20 mouse cellular contexts compared by ENCODE assay signal in genomic region chr17:66879151-66879550, GRCm38 (mm10).
A peak's percentile ranks its signal among the peaks of the same experiment; 100 is the strongest.
DNase-seq lines count a peak whose midpoint lies in the region; ATAC-seq and TF ChIP-seq lines count a peak whose summit lies in the region.
"Had no signal": no experiment of that assay in that cellular context is flagged by ENCODE, and none has a peak within 500 bp of the region (broad histone marks: within the 10 kb centered on the region; RNA-seq: fewer than 3 reads in every experiment).

No protein-coding gene starts in this region.

- no peak overlapping the region for H3K9ac ChIP-seq in liver, adult 2 months (ENCODE audit: low read depth, low read length)
- no peak overlapping the region for H3K9ac ChIP-seq in liver, embryonic 12.5 days
- H3K9ac ChIP-seq in midbrain, embryonic 11.5 days (ENCODE audit: low read length): no peak overlapping the region
- no peak overlapping the region for H3K9ac ChIP-seq in midbrain, embryonic 16.5 days (ENCODE audit: low read depth, low read length)
- H3K9ac ChIP-seq: embryonic facial prominence, embryonic 12.5 days; forebrain, embryonic 13.5 days; forebrain, embryonic 15.5 days; forebrain, postnatal 0 days had no signal

- no peaks in the 10 kb centered on the region for H3K9me3 ChIP-seq in liver, embryonic 12.5 days (replicated peaks)
- H3K9me3 ChIP-seq in midbrain, embryonic 11.5 days (ENCODE audit: control insufficient read depth, low read length): no peaks in the 10 kb centered on the region
- no peaks in the 10 kb centered on the region for H3K9me3 ChIP-seq in midbrain, embryonic 16.5 days (replicated peaks; ENCODE audit: control insufficient read depth, low read length, poor library complexity, severe bottlenecking)
- H3K9me3 ChIP-seq: embryonic facial prominence, embryonic 10.5 days; embryonic facial prominence, embryonic 12.5 days; forebrain, embryonic 13.5 days; forebrain, embryonic 15.5 days had no signal

- H3K4me1 ChIP-seq in liver, adult 2 months (ENCODE audit: control insufficient read depth, insufficient read depth, low read length): peaks cover 13% of the 10 kb centered on the region
- no peaks in the 10 kb centered on the region for H3K4me1 ChIP-seq in liver, embryonic 12.5 days
- H3K4me1 ChIP-seq in midbrain, embryonic 11.5 days (ENCODE audit: control insufficient read depth, insufficient read depth, low read length): no peaks in the 10 kb centered on the region
- H3K4me1 ChIP-seq in midbrain, embryonic 16.5 days (ENCODE audit: control insufficient read depth, insufficient read depth, low read length): no peaks in the 10 kb centered on the region; the same call in 1 of the 2 replicates

- TF ChIP-seq CTCF in liver, adult 2 months (IDR thresholded peaks at IDR 0.05; ENCODE audit: low read depth, low read length): no peak

- H3K27me3 ChIP-seq in liver, adult 2 months (ENCODE audit: control insufficient read depth, insufficient read depth, low read length): no peaks in the 10 kb centered on the region
- H3K27me3 ChIP-seq in liver, embryonic 12.5 days (replicated peaks): no peaks in the 10 kb centered on the region
- no peaks in the 10 kb centered on the region for H3K27me3 ChIP-seq in midbrain, embryonic 11.5 days (ENCODE audit: control insufficient read depth, insufficient read depth, low read length)
- H3K27me3 ChIP-seq in midbrain, embryonic 16.5 days (ENCODE audit: control insufficient read depth, insufficient read depth, low read depth, low read length): no peaks in the 10 kb centered on the region
- H3K27me3 ChIP-seq: embryonic facial prominence, embryonic 12.5 days; forebrain, embryonic 13.5 days; forebrain, embryonic 15.5 days; Patski had no signal

- H3K79me2 ChIP-seq in liver, adult 2 months (ENCODE audit: control insufficient read depth, insufficient read depth, low read length): no peaks in the 10 kb centered on the region

- DNase-seq in liver, adult 2 months (ENCODE audit: extremely low read depth, low read depth, low spot score): peak; percentile 8
- peak; percentile 26 for DNase-seq in midbrain, embryonic 11.5 days (ENCODE audit: low spot score, missing footprints)
- DNase-seq in thymus, postnatal 36 days: no peak
- DNase-seq: adrenal gland, adult 8-10 months; adrenal gland, postnatal 14 days; adrenal gland, postnatal 36 days; cerebellum, adult 11-12 months; cerebellum, adult 2 months; cerebellum, adult 9-10 months; cerebellum, postnatal 10 days; cerebellum, postnatal 25 days; forebrain, postnatal 0 days had no signal

- ATAC-seq in liver, embryonic 12.5 days: no peak
- ATAC-seq in midbrain, embryonic 11.5 days (ENCODE audit: low FRiP score): no peak
- no peak for ATAC-seq in midbrain, embryonic 16.5 days
- ATAC-seq: activated CD4-positive, CD25-positive, alpha-beta regulatory T cell, adult 4 months; forebrain, embryonic 13.5 days; forebrain, embryonic 15.5 days; forebrain, postnatal 0 days; Patski had no signal

- no peak overlapping the region for H3K4me2 ChIP-seq in liver, embryonic 12.5 days
- H3K4me2 ChIP-seq in midbrain, embryonic 11.5 days: no peak overlapping the region
- no peak overlapping the region for H3K4me2 ChIP-seq in midbrain, embryonic 16.5 days (ENCODE audit: low read length)
- H3K4me2 ChIP-seq: embryonic facial prominence, embryonic 12.5 days; forebrain, embryonic 13.5 days; forebrain, embryonic 15.5 days had no signal

- H3K4me3 ChIP-seq in liver, adult 2 months (ENCODE audit: insufficient read depth, low read depth, low read length): no peak overlapping the region
- no peak overlapping the region for H3K4me3 ChIP-seq in liver, embryonic 12.5 days
- no peak overlapping the region for H3K4me3 ChIP-seq in midbrain, embryonic 11.5 days (ENCODE audit: low read depth, low read length)
- no peak overlapping the region for H3K4me3 ChIP-seq in midbrain, embryonic 16.5 days (ENCODE audit: low read depth, low read length)
- H3K4me3 ChIP-seq: embryonic facial prominence, embryonic 10.5 days; embryonic facial prominence, embryonic 12.5 days; forebrain, embryonic 13.5 days; forebrain, embryonic 15.5 days had no signal

- H3K27ac ChIP-seq in liver, adult 2 months (replicated peaks; ENCODE audit: insufficient read depth, low read depth, low read length): no peak overlapping the region
- no peak overlapping the region for H3K27ac ChIP-seq in liver, embryonic 12.5 days
- no peak overlapping the region for H3K27ac ChIP-seq in midbrain, embryonic 11.5 days (ENCODE audit: low read depth, low read length)
- no peak overlapping the region for H3K27ac ChIP-seq in midbrain, embryonic 16.5 days (ENCODE audit: low read length)
- H3K27ac ChIP-seq: embryonic facial prominence, embryonic 10.5 days; embryonic facial prominence, embryonic 12.5 days; forebrain, embryonic 13.5 days; forebrain, embryonic 15.5 days had no signal

- no peak for TF ChIP-seq POLR2A in liver, adult 2 months (IDR thresholded peaks at IDR 0.05; ENCODE audit: extremely low read depth, insufficient read depth, low read length)

- WGBS in liver, adult 2 months: 69% methylated on average over 2 of the region's 2 CpGs
- WGBS in liver, embryonic 12.5 days (ENCODE audit: insufficient replicate concordance): 57% methylated on average over 2 of the region's 2 CpGs
- WGBS in midbrain, embryonic 11.5 days: 90% methylated on average over 2 of the region's 2 CpGs
- 85% methylated on average over 2 of the region's 2 CpGs for WGBS in midbrain, embryonic 16.5 days

- H3K36me3 ChIP-seq in liver, adult 2 months (ENCODE audit: control insufficient read depth, insufficient read depth, low read length): no peaks in the 10 kb centered on the region
- H3K36me3 ChIP-seq in liver, embryonic 12.5 days: no peaks in the 10 kb centered on the region
- H3K36me3 ChIP-seq in midbrain, embryonic 11.5 days (ENCODE audit: control insufficient read depth, insufficient read depth, low read length): no peaks in the 10 kb centered on the region
- no peaks in the 10 kb centered on the region for H3K36me3 ChIP-seq in midbrain, embryonic 16.5 days (ENCODE audit: control insufficient read depth, insufficient read depth, low read length)
- H3K36me3 ChIP-seq: embryonic facial prominence, embryonic 10.5 days; embryonic facial prominence, embryonic 12.5 days; forebrain, embryonic 15.5 days had no signal

Comparison
In these comparisons a context has a peak if more than half of its experiments do, and no peak if none do; other contexts are left out.
1. DNase-seq: peak in liver, adult 2 months (single experiment) and midbrain, embryonic 11.5 days (single experiment); none in thymus, postnatal 36 days (0 of 2).